Mouse (Mus musculus) embryonic fibroblast, embryonic 13.5 days (primary cell): ENCODE measurements around the gene Gm47841. TPM values are rescaled to one million over a fixed set of nuclear protein-coding genes. Genes with fewer than 3 reads are reported as not detected.
A peak's percentile ranks its signal among the peaks of the same experiment; 100 is the strongest.

Experiments
- H3K27ac ChIP-seq: 2 replicates; pipeline ENCODE4 v1.5.1; 2012; ENCODE audit warnings: low read length, control low read depth, inconsistent platforms; ENCODE audit not compliant: insufficient read depth
- H3K4me1 ChIP-seq: 2 replicates; pipeline ENCODE4 v1.6.1; 2011; ENCODE audit warnings: low read length; ENCODE audit not compliant: control insufficient read depth, insufficient read depth
- H3K4me3 ChIP-seq: 2 replicates; pipeline ENCODE4 v1.5.1; 2011; ENCODE audit warnings: mild to moderate bottlenecking, control low read depth, low read length; ENCODE audit not compliant: insufficient read depth
- CTCF ChIP-seq: IDR thresholded peaks from 2 replicates; pipeline ENCODE4 v1.5.1; 2011; ENCODE audit warnings: mild to moderate bottlenecking, control low read depth, low read length, moderate library complexity, borderline replicate concordance; ENCODE audit not compliant: insufficient read depth
- POLR2A ChIP-seq: IDR thresholded peaks from 2 replicates; pipeline ENCODE4 v1.6.1; 2011; ENCODE audit warnings: low read depth, mild to moderate bottlenecking, control low read depth, low read length, moderate library complexity
- polyA plus RNA-seq: library from polyadenylated mRNA; stranded (reverse); fragments of >200 nt; gene quantifications from 2 replicates; pipeline ENCODE4 v1.2.4, GENCODE M21; 2011; ENCODE audit warnings: low read depth; ENCODE audit not compliant: missing spikeins, insufficient read length

The Gm47841 gene
- polyA plus RNA-seq, 1 experiment = not detected

- TF ChIP-seq POLR2A = no peak
- H3K4me3 ChIP-seq = peak overlapping the region; percentile 16; the same call in 1 of the 2 replicates
- no peaks in the 10 kb centered on the region for H3K4me1 ChIP-seq
- H3K27ac ChIP-seq = no peak overlapping the region
Observed at GRCm38 (mm10) chr15:101046039-101046526, 1.1 kb downstream of the Gm47841 start.

DNA sequence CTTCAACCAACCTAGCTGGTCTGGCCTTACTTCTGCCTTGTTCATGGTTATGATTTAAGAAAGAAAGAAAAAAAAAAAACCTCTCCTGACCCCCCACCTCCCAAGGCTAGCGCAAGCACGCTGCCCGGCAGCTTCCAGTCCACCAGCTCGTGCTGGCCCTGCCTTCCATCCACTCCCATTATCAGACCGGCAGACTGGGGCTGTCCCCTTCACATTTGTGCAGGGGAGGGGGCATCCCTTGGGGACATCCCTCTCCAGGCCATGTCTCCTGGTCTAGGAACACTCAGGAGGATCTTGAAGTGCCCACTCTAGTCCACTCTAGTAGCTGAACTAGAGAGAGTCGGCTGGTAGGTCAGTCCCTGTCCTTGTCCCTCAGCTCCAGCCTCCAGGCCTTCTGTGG is 2.7 kb downstream of the Gm47841 start:
- Histone ChIP-seq H3K4me3 (no peak overlapping the region), H3K27ac (no peak overlapping the region), H3K4me1 (no peaks in the 10 kb centered on the region)
- TF ChIP-seq CTCF (no peak), POLR2A (no peak)

DNA sequence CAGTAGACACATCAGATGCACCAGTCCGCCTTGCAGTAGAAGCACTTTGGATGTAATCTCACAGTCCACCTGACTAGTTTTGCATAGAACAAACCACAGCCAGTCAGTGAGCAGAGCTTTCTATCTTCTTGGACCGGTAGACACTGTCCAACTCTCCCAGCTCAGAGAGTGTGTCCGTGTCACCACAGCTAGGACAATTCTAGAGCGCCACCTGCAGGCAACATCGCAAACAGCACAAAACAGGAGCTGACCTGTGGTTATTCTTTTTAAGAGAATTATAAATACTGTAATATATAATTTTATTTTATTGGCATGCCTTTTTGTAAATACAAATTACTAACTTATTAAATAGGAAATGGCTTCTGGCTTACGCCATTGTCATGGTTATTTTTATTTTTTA is 4.6 kb downstream of the Gm47841 start:
- H3K27ac ChIP-seq = no peak overlapping the region
- no peak overlapping the region for H3K4me3 ChIP-seq
- no peaks in the 10 kb centered on the region for H3K4me1 ChIP-seq
- TF ChIP-seq CTCF = peak; percentile 73; the same call in 1 of the 2 replicates
- no peak for TF ChIP-seq POLR2A

DNA sequence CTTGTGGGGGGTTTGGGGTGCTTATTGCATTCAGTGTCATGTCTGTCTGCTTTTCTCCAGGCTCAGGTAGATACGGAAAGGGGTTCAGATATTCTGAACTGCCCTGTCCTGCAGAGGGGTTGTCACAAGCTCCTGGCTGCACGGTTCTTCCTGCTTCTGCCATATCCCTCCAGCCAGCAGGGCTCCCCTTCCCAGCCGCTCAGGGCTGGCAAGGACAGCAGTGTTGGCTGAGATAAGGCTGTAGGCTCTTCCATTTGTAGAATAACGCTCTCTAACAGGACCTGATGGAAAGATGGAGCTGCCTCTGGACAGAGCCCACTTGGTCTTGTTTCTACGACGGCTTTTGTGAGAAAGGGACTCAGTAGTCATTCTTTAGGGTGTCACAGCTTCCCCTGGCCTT is 5.2 kb downstream of the Gm47841 start:
- TF ChIP-seq CTCF (no peak), POLR2A (no peak)
- Histone ChIP-seq H3K27ac (no peak overlapping the region), H3K4me1 (no peaks in the 10 kb centered on the region), H3K4me3 (no peak overlapping the region)

DNA sequence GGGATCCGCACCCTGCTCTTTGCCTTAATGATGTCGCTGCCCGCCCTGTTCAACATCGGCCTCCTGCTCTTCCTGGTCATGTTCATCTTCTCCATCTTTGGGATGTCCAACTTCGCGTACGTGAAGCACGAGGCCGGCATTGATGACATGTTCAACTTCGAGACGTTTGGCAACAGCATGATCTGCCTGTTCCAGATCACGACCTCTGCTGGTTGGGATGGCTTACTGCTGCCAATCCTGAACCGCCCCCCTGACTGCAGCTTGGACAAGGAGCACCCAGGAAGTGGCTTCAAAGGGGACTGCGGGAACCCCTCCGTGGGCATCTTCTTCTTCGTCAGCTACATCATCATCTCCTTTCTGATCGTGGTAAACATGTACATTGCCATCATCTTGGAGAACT is 7.5 kb downstream of the Gm47841 start:
- Histone ChIP-seq H3K27ac (no peak overlapping the region), H3K4me1 (no peaks in the 10 kb centered on the region), H3K4me3 (no peak overlapping the region)
- no peak for TF ChIP-seq POLR2A
- TF ChIP-seq CTCF = peak; percentile 44; the same call in 1 of the 2 replicates

- H3K4me1 ChIP-seq = no peaks in the 10 kb centered on the region
- no peak overlapping the region for H3K27ac ChIP-seq
- no peak for TF ChIP-seq POLR2A
- no peak for TF ChIP-seq CTCF
- H3K4me3 ChIP-seq = no peak overlapping the region
Observed at GRCm38 (mm10) chr15:101028960-101029359, 18.2 kb downstream of the Gm47841 start.

DNA sequence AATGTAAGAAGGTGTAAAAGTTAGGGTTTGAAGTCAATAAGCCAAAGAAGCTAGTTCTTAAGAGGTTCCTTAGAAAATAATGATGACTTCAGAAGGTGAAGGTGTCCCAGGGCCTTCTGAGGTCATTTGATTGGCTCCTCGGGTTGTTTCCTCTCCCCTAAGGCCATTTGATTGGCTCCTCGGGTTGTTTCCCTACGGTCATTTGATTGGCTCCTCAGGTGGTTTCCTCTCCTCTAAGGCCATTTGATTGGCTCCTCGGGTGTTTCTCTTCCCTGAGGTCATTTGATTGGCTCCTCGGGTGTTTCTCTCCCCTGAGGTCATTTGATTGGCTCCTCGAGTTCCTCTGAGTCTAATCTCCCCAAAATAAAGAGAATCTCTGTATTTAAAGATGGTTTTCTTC is 35.8 kb downstream of the Gm47841 start:
- Histone ChIP-seq H3K4me3 (no peak overlapping the region), H3K27ac (no peak overlapping the region), H3K4me1 (no peaks in the 10 kb centered on the region)
- no peak for TF ChIP-seq POLR2A
- no peak for TF ChIP-seq CTCF

- no peak for TF ChIP-seq CTCF
- H3K27ac ChIP-seq = no peak overlapping the region
- no peak overlapping the region for H3K4me3 ChIP-seq
- H3K4me1 ChIP-seq = no peaks in the 10 kb centered on the region
Observed at GRCm38 (mm10) chr15:101008386-101009010, 38.7 kb downstream of the Gm47841 start.

GRCm38 (mm10) chr15:101007236-101007635 is 40.0 kb downstream of the Gm47841 start:
- no peak overlapping the region for H3K27ac ChIP-seq
- H3K4me3 ChIP-seq = no peak overlapping the region
- TF ChIP-seq POLR2A (no peak), CTCF (no peak)
- no peaks in the 10 kb centered on the region for H3K4me1 ChIP-seq

GRCm38 (mm10) chr15:101006251-101007040 is 40.8 kb downstream of the Gm47841 start:
- no peak overlapping the region for H3K27ac ChIP-seq
- no peak for TF ChIP-seq CTCF
- TF ChIP-seq POLR2A = peak; percentile 47; the same call in 1 of the 2 replicates

More at GRCm38 (mm10) chr15:101006251-101007040, 40.8 kb downstream of the Gm47841 start:
- no peaks in the 10 kb centered on the region for H3K4me1 ChIP-seq
- H3K4me3 ChIP-seq = peak overlapping the region; percentile 58
